Mouse (Mus musculus): ENCODE data around the gene Fam90a1b. TPM values are rescaled to one million over a fixed set of nuclear protein-coding genes. Genes with fewer than 3 reads are reported as not detected.

The Fam90a1b gene
- total RNA-seq (2023) = 0.33 to 0.69 TPM (median 0.58 TPM) in 4 replicates

GRCm38 (mm10) chrX:94366670-94367241 is at the start of gene Fam90a1b, which contains the start of gene Apoo:
Fam90a1b (minus strand) TSS chrX:94366777.
Apoo (plus strand) TSS chrX:94367117.

Other genes starting within 250 kb of the Fam90a1b start
- 45.8 to 60.0 TPM (median 54.7 TPM) in 4 replicates for gene Zfx, start 243.1 kb downstream of the Fam90a1b start, total RNA-seq (2023)
- 94.4 to 103 TPM (median 101 TPM) in 4 replicates for gene Eif2s3x, start 153.9 kb downstream of the Fam90a1b start, total RNA-seq (2023)
- 22.3 to 25.5 TPM (median 23.4 TPM) in 4 replicates for gene Klhl15, start 132.2 kb downstream of the Fam90a1b start, total RNA-seq (2023)
- 6.4 to 11.1 TPM (median 10.3 TPM) in 4 replicates for gene Apoo, start 340 bp upstream of the Fam90a1b start, total RNA-seq (2023)
- 4.2 to 5.4 TPM (median 4.6 TPM) in 4 replicates for gene Maged1, start 175.4 kb upstream of the Fam90a1b start, total RNA-seq (2023)

All from B cell, adult 62 days (primary cell).